In genomic region chr2:158770126-158770757, GRCm38 (mm10) we compare ENCODE assay signal across 8 mouse cellular contexts. TPM values are rescaled to one million over a fixed set of nuclear protein-coding genes. Genes with fewer than 3 reads are reported as not detected.
DNase-seq lines count a peak whose midpoint lies in the region; ATAC-seq and TF ChIP-seq lines count a peak whose summit lies in the region.

No protein-coding gene starts in this region.

- intact Hi-C loops in gastrocnemius, postnatal 14 days (cut with DNase I; ENCODE audit: low total_unique reads) = no loop called here
- intact Hi-C loops in left cerebral cortex, adult 2 months (cut with DNase I) = no loop called here

- H3K4me2 ChIP-seq in forebrain, embryonic 14.5 days (ENCODE audit: low read length) = peak overlapping the region; percentile 97
- peak overlapping the region; percentile 96 for H3K4me2 ChIP-seq in limb, embryonic 14.5 days (replicated peaks; ENCODE audit: low read depth, low read length, severe bottlenecking)

- peak overlapping the region; percentile 70; the same call in 1 of the 2 replicates for H3K9ac ChIP-seq in forebrain, embryonic 14.5 days (ENCODE audit: low read length)
- peak overlapping the region; percentile 40 for H3K9ac ChIP-seq in limb, embryonic 14.5 days (ENCODE audit: low read depth, low read length, severe bottlenecking)

- 25% methylated on average over 13 of the region's 13 CpGs for WGBS in forebrain, embryonic 14.5 days
- 23% methylated on average over 13 of the region's 13 CpGs for WGBS in limb, embryonic 14.5 days

- no peak for ATAC-seq in forebrain, embryonic 14.5 days
- no peak for ATAC-seq in limb, embryonic 14.5 days (ENCODE audit: low FRiP score, low read depth)
- ATAC-seq in megakaryocyte progenitor cell, adult 5-6 weeks (replicated peaks; ENCODE audit: poor library complexity) = no peak

- peaks cover 28% of the 10 kb centered on the region for H3K4me1 ChIP-seq in forebrain, embryonic 14.5 days (ENCODE audit: control insufficient read depth, insufficient read depth, low read length)
- H3K4me1 ChIP-seq in limb, embryonic 14.5 days (ENCODE audit: control insufficient read depth, insufficient read depth, low read length) = peaks cover 33% of the 10 kb centered on the region

- no peak for TF ChIP-seq POLR2A in limb, embryonic 14.5 days (IDR thresholded peaks at IDR 0.05; ENCODE audit: borderline replicate concordance, extremely low read depth, insufficient read depth, insufficient read length)

- no peaks in the 10 kb centered on the region for H3K27me3 ChIP-seq in forebrain, embryonic 14.5 days (replicated peaks; ENCODE audit: control insufficient read depth, insufficient read depth, low read length)
- no peaks in the 10 kb centered on the region for H3K27me3 ChIP-seq in limb, embryonic 14.5 days (ENCODE audit: control insufficient read depth, insufficient read depth, low read length)

- DNase-seq in gastrocnemius, postnatal 14 days = peak; percentile 48
- DNase-seq in gastrocnemius, adult 8-10 months (ENCODE audit: low spot score in 2 of 2) = no peak
- peak; percentile 70 for DNase-seq in 3T3-L1 (ENCODE audit: low read depth, low spot score)
- peak; percentile 64 for DNase-seq in forebrain, embryonic 14.5 days (ENCODE audit: low spot score)
- peak; percentile 63 for DNase-seq in limb, embryonic 14.5 days (ENCODE audit: low spot score)
- no peak for DNase-seq in cerebellum, postnatal 4 days (ENCODE audit: low spot score in 2 of 2)
- no peak for DNase-seq in left cerebral cortex, adult 2 months (ENCODE audit: extremely low spot score in 1 of 2, low spot score in 2 of 2)

- H3K36me3 ChIP-seq in forebrain, embryonic 14.5 days (ENCODE audit: control insufficient read depth, insufficient read depth, low read length) = 0 out of 2 replicates have a peak, but pooled peaks cover 6% of the 10 kb centered on the region
- 0 out of 2 replicates have a peak, but pooled peaks cover 9% of the 10 kb centered on the region for H3K36me3 ChIP-seq in limb, embryonic 14.5 days (ENCODE audit: control insufficient read depth, insufficient read depth, low read length)

- no peak overlapping the region for H3K27ac ChIP-seq in forebrain, embryonic 14.5 days (ENCODE audit: low read depth, low read length)
- 0 out of 2 replicates have a peak overlapping the region, but pooled peaks have one; percentile 20 for H3K27ac ChIP-seq in limb, embryonic 14.5 days (replicated peaks; ENCODE audit: low read depth, low read length)
- no peak overlapping the region for H3K27ac ChIP-seq in left cerebral cortex, adult 2 months

- no peaks in the 10 kb centered on the region for H3K9me3 ChIP-seq in forebrain, embryonic 14.5 days (replicated peaks; ENCODE audit: control insufficient read depth, low read length)
- no peaks in the 10 kb centered on the region for H3K9me3 ChIP-seq in limb, embryonic 14.5 days (ENCODE audit: control insufficient read depth, low read length)

- peak overlapping the region; percentile 66 for H3K4me3 ChIP-seq in forebrain, embryonic 14.5 days (ENCODE audit: low read depth, low read length)
- H3K4me3 ChIP-seq in limb, embryonic 14.5 days (replicated peaks; ENCODE audit: low read length) = peak overlapping the region; percentile 75
- H3K4me3 ChIP-seq in left cerebral cortex, adult 2 months = no peak overlapping the region

- TF ChIP-seq CTCF in left cerebral cortex, adult 2 months (IDR thresholded peaks at IDR 0.05) = no peak

RNA-seq across cellular contexts. Expression of gene Fam83d, which starts 2.3 kb away (rescaled TPM):
- total RNA-seq in gastrocnemius, postnatal 14 days (2021) = 1 to 10 TPM; 2.5 to 3.7 TPM
- total RNA-seq in gastrocnemius, adult 8-10 months (2022) = 1 to 10 TPM in 3 of 4 experiments, under 1 TPM in 1; 0.94 to 4.2 (median 2.6) TPM
- polyA plus RNA-seq in forebrain, embryonic 14.5 days (2014; fragmentation: Nextera tagmentation; extraction: Ambion mirVana) = 22.9 and 25.4 TPM in 2 replicates
- 38.5 and 48.6 TPM in 2 replicates for polyA plus RNA-seq in limb, embryonic 14.5 days (2012; rRNA removed)
- polyA plus RNA-seq in limb, embryonic 14.5 days (2014; fragmentation: Nextera tagmentation; extraction: Ambion mirVana) = 35.0 and 39.7 TPM in 2 replicates
- 8.9 and 9.3 TPM in 2 replicates for total RNA-seq in megakaryocyte progenitor cell, adult 5-6 weeks (2015)
- 5.9 and 7.6 TPM in 2 replicates for total RNA-seq in megakaryocyte progenitor cell, adult 5-6 weeks (2017)
- 1 to 10 TPM; 1.2 to 1.6 TPM for total RNA-seq in left cerebral cortex, adult 2 months (2021)

RNA-seq across cellular contexts. Expression of gene Dhx35, which starts 24.4 kb away (rescaled TPM):
- 1 to 10 TPM; 7.2 to 7.8 TPM for total RNA-seq in gastrocnemius, postnatal 14 days (2021)
- 10 to 100 TPM in 2 of 4 experiments, 1 to 10 TPM in 2; 6.8 to 13.9 (median 8.7) TPM for total RNA-seq in gastrocnemius, adult 8-10 months (2022)
- polyA plus RNA-seq in forebrain, embryonic 14.5 days (2014; fragmentation: Nextera tagmentation; extraction: Ambion mirVana) = 15.6 and 16.1 TPM in 2 replicates
- 24.2 and 29.5 TPM in 2 replicates for polyA plus RNA-seq in limb, embryonic 14.5 days (2012; rRNA removed)
- polyA plus RNA-seq in limb, embryonic 14.5 days (2014; fragmentation: Nextera tagmentation; extraction: Ambion mirVana) = 12.3 and 13.7 TPM in 2 replicates
- 10.1 and 12.4 TPM in 2 replicates for total RNA-seq in megakaryocyte progenitor cell, adult 5-6 weeks (2015)
- 15.3 and 17.3 TPM in 2 replicates for total RNA-seq in megakaryocyte progenitor cell, adult 5-6 weeks (2017)
- total RNA-seq in left cerebral cortex, adult 2 months (2021) = 10 to 100 TPM; 20.6 to 20.9 TPM

Comparison
In these comparisons a context has a peak if more than half of its experiments do, and no peak if none do; other contexts are left out.
1. DNase-seq: peak in gastrocnemius, postnatal 14 days (single experiment), 3T3-L1 (single experiment), forebrain, embryonic 14.5 days (single experiment) and limb, embryonic 14.5 days (single experiment); none in gastrocnemius, adult 8-10 months (0 of 2), cerebellum, postnatal 4 days (0 of 2) and left cerebral cortex, adult 2 months (0 of 2).